Mouse (Mus musculus) common myeloid progenitor, adult 5-6 weeks (primary cell): Measurements from ENCODE around the gene Paqr5. TPM values are rescaled to one million over a fixed set of nuclear protein-coding genes. Genes with fewer than 3 reads are reported as not detected.

Experiments
- ATAC-seq: replicated peaks from 2 replicates; pipeline ENCODE4 v1.8.0; 2016; ENCODE audit warnings: low read depth, mild to moderate bottlenecking, moderate TSS enrichment, inconsistent platforms; ENCODE audit not compliant: poor library complexity, severe bottlenecking
- total RNA-seq: library from RNA; stranded (forward); fragments of 200-1000, 187-1606 nt; gene quantifications from 2 replicates; pipeline ENCODE4 v1.2.3, GENCODE M21; 2017

Paqr5 gene
- total RNA-seq = 0.68 and 2.4 TPM in 2 replicates

DNA sequence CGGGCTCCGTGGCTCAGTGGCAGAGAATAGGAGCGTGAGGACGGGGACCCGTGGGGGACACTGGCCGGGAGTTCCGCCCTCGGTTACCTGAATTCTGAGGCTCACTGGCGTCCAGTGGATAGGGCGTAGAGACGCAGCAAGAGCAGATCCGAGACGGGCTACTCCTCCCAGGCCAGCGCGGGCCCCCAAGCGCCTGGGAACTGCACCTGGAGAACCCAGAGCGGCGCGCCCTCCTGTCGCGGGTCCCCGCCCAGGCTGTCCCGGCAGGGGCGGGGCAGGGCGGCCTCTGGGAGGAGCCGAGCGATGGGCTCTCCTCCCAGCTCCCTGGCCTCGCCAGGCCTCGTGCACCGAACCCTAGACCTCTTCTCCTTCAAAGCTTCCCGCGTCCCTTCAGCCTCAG lies at the start of gene Paqr5:
Gene Paqr5, minus strand, starts transcription at position 257 of the 400 bp plus-strand sequence.
- ATAC-seq = peak; percentile 74

DNA sequence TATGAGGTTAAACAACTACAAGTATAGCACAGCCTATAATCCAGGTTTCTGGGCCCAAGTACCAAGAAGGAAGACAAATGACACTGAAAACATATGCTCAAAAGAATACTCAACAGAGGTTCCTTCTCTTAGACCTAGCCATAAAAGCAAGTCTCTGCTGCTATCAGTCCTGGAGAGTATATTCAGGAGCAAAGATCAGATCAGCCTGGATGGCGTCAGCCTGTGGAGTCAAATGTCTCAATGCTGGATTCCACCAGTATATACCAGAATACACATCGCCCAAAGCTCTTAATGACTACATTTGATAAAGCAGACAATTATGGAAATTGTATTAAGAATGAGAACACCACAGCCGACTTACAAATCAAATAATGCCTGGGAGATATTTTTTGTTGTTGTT lies 35.6 kb upstream of the Paqr5 start:
- ATAC-seq = no peak

DNA sequence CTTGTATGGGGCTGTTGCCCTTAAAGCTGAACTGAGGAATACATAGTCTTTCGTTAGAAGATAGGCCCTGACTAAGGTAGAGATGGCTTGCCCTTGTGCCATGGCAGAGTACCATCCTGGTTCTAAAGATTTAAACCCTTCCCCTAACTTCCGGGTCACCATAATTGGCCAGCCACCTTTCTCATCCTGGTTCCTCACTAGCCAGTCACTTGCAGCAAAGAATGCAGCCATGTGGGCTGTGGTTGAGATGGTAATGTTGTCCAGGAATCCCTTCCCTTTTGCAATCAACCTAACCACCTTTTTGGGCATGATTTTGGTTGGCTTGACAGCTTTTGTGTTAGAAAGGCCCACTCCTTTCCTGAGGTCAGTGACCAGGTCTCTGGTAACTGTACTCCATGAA lies 33.8 kb upstream of the Paqr5 start:
- no peak for ATAC-seq

DNA sequence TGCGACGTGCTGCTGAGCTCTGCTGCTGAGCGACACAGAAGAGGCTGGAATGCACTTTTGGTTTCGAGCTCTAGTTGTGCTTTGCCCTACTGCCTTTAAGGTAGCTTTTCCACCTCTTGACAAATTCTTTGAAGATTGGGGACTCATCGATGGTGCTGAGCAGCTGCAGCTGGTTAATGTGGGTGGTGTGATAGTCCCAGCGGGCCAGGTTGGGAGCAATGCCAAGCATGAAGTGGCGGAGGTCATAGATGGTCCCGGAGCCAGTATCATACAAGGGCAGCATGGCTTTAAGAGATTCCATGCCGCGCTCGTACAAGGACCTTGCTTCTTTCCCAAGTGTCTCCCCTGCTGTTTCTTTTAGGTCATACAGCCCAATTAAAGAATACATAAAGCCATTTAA lies 33.3 kb upstream of the Paqr5 start:
- no peak for ATAC-seq

DNA sequence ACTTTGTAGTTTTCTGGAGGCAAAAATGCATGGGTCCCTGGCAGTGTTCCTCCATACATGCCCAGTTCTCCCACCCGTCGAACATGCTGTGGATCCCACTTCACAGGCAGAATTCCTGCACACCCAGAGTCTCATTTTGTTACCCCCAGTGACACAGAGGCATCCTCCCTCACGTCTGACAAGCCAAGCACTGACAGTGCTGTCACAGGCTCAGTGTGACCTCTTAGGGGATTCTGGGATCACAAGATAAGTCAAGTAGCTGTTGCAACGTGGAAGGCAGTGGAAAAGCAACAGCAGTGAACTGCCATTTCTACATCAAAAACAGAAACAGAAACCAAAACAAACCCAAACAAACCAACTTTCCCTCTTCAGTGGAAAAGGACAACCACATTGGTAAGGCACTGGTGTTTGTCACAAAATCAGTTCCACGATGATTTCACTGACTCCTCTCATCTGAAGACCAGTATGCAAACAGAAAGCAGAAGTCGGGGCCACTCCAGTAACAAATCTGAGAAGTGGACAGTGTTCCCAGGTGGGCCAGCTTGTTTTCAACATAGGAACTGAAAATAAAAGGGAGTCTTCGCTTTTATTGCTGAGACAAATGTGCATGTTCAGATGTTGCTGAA lies 31.3 kb upstream of the Paqr5 start:
- peak; percentile 78 for ATAC-seq

DNA sequence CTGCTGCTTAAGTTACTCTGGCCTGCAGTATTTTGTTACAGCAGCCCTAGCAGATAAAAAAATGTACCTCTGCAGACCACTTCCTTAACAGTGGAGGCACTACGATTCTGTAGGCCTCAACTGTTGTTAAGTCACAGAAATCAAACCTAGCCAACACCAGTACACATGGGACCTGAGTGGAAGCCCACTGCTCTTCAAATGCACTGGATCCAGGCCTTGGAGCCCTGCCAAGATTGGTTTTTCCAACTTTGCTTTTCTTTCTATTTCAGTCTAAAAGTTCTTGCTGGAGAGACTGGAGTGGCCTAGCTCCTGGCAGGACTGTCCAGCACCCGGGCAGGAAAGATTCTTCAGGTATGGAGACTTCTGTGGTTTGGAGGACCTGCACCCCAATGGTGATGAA lies 29.6 kb upstream of the Paqr5 start:
- ATAC-seq = no peak

DNA sequence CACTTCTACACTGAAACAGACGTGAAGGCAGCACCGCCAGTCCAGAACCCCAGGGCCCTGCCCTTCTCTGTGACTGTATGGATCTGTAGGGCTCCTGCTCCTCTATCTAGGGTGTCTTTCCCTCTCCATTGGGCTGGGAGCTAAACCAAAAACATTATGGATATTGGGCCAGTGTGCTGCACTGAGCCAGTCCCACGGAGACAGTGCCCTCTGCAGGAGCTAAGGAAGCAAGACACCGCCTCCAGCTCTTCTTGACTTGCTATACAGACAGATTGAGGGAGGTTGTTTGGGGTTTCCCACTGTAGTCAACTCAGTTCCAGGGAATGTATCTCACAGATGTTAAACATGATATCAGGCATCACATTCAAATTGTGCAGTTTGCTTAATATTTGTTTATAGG lies 24.1 kb upstream of the Paqr5 start:
- peak; percentile 79 for ATAC-seq

DNA sequence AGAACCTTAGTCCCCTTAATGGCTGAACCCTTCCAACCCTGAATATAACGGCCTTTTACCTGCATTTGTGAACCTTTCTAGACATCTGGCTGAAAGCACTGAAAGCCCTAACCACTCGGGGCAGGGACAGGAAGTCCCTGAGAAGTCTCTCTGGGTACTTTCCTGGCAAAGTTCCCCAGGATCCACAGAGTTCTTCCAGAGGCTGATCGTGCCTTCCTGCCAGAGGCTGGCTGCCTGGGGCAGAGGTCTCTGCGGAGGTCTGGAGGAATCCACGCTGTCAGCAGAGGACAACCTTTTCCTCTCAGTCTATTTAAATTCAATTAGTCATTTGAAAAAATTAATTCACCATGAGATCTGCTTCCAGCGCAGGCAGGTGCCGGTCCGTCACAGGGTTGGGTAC lies 22.5 kb upstream of the Paqr5 start:
- no peak for ATAC-seq

DNA sequence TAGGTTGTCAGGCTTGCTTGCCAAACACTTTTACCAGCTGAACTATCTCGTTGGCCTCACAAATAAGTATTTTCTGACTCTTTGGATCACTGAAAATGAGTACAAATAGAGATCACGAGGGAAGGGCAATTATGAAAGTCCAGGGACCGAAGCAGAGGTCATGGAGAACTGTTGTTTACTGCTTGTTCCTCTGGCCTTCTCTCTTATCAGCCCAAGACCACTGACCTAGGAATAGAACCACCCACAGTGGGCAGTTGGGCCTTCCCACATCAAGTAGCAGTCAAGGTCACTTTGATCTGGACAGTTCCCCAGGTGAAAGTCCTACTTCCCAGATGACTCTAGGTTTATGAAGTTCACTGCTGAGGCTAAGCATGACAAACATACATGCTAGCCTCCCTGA lies 15.5 kb upstream of the Paqr5 start:
- ATAC-seq = no peak

DNA sequence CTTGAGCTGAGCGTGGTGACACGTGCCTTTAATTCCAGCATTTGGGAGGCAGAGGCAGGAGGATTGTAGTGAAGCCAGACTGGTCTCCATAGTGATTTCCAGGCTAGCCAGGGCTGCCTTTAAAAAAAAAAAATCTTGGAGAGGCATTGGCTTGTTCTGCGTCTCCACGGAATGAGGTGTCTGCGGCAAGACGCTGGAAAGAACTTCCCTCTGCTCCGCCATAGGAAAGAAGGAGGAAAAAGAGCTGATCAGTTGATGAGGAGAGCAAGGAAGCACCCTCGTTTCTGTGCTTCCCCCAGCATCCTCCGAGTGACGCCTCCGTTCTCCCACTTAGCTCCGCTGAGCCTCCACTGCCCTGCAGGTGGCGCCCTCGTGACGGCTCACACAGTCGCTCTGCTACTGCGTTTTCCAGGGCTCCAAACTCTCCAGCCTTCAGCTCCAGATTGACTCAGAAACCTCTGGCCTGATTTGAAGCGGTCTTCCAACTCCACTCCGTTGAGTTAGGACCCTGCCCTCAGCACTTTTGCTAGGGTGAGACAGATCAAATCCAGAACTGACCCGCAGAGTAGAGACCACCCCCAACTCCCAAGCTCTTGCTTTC lies 13.5 kb upstream of the Paqr5 start:
- ATAC-seq = peak; percentile 98

DNA sequence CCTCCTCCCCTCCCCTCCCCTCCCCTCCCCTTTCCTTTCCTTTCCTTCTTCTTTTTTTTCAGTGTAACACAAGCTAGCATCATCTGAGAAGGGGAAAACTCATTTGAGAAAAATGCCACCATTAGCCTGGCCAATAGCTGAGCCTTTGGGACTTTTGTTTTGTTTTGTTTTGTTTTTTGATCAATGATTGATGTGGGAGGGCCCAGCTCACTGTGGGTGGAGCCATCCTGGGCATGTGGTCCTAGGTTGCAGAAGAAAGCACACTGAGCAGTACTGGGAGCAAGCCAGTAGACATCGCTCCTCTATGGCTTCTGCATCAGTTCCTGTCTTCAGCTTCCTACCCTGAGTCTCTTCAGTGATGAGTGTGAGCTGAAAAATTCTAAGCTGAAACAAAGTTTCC lies 9.2 kb upstream of the Paqr5 start:
- ATAC-seq = no peak

DNA sequence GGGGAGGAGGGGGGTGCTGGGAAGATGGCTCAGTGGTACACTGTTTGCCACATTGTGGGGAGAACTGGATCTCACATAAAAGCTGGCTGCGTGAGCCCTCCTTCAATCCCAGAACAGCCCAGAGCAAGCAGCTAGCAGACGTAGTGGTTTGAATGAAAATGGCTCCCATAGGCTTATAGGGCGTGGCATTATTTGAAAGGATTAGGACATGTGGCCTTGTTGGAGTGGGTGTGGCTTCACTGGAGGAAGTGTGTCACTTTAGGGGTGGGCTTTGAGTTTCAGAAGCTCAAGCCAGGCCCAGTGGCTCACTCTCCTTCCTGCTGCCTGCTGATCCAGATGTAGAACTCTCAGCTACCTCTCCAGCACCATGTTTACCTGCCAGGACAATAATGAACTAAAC lies 5.5 kb upstream of the Paqr5 start:
- no peak for ATAC-seq

DNA sequence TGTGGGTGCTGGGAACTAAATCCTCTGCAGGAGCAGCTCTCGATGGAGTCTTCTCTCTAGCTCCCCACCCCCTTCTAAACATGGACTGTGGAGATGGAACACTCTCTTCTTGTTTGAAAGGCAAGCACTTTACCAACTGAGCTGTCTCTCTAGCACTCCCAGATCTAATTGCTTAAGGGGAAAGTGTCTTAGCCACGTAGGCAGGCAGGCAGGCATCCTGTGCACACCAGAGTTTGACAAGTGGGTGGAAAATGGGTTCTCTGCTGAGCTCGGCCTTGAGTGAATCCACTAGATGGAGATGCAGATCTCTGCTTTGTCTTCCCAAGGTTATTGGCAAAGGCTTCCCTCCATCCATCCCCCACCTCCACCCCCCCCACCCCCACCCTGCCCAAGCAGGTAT lies 1.4 kb upstream of the Paqr5 start:
- no peak for ATAC-seq

DNA sequence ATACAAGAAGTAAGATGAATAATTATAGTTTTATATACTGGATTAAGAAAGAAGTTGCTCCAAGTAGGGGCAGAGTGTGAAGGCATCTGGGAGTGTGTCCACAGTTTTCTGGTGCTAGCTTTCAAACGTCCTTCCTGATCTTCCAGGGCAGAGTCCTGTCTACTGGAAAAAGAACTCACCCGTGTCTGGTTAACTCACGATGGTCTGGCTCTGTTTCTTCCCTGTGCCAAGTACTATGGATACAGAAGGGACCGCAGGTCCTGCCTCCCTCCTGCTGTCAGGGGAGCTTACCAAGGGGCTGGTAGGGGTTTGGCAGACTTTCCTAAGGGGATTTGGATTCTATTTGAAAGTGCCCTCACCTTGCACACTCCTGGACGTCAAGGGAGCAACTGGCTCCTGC lies 1.6 kb downstream of the Paqr5 start:
- no peak for ATAC-seq

DNA sequence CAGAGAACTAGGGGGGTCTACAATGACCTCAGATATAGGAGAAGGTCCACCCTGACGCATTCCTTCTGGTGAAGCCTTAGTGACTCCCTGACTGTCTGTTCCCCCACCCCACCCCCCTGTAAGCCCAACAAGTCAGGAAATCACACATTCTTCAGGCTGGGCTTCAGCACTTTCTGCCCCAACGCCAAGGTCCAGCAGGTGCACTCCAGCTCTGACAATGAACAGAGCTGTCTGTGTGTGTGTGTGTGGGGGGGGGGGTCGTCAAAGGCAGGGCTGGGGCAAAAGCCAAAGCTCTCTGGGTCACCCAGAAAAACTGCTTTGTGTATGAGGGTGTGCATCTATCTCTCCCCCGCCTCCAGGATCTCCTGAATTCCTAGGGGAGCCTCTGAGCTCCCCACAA lies 2.8 kb downstream of the Paqr5 start:
- ATAC-seq = no peak

DNA sequence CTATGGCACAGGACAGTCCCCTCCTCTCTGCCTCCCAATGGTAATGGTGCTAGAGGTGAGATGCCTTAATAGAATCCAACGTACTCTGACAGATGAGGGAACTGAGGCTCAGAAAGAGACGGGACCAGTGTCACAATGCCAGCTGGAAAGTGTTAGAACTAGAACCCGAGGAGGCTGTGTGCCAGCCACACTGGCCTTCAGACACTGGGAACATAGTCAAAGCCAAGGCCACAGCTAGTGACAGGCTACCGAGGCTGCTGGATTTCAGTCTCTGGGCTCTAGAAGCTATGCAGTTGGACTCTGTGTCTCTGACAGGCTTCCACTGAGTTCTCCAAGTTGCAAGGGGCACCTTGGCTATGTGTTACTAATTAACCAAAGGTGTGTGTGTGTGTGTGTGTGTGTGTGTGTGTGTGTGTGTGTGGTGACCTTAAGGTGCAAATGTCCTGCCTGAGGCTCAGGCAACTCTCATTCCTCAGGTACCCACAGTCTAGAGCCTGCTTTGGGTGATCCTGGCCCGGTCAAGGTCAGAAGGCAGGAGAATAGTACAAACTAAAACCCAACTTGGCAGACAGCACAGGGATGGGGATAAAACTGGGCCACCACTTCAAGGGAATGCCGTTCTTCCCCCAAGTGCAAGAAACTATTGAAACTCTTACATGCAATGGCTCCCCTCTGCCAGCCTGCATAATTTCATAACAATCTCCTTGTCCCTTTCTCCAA lies 3.5 kb downstream of the Paqr5 start:
- no peak for ATAC-seq

DNA sequence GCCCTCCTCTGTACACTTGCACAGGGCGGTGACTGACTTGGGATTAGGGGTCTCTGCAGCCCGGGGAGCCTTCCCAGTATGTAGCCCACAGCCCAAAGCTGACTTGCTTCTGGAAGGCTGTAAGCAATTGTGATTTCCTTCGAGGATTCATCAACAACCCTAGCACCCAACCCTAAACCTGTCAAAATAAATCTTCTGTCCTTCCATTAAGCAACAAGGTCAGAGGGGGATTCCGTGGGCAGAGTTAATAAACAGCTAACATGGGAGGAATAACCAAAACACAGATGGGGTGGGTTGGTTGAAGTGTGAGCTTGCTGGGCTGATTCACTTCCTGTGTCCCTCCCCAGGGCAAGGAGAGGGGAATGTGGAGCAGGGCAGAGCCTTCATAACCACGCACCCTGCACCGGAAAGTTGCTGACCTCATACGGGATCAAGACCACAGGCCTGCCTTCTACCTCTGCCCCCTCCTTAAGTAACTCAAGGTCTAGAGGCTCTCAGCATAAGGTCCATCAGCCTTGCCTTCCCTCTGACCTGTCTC lies 5.0 kb downstream of the Paqr5 start:
- ATAC-seq = peak; percentile 33

DNA sequence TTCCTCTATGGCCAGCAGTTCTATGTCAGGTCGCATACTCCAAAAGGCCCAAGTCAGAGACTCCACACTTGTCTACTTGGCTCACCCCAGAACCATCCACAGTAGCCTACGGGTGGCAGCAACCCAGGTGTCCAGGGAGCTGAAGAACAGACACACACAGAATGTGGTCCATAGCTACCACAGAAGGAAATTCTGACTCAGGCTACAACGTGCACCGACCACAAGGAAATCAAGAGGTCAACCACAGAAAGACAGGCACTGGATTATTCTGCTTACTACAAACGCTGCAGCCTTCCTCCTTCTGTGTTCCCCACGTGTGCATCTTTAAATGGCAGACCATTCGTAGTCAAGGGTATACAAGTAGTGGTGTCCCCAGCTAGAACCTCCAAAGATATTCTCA lies 6.4 kb downstream of the Paqr5 start:
- peak; percentile 86 for ATAC-seq

DNA sequence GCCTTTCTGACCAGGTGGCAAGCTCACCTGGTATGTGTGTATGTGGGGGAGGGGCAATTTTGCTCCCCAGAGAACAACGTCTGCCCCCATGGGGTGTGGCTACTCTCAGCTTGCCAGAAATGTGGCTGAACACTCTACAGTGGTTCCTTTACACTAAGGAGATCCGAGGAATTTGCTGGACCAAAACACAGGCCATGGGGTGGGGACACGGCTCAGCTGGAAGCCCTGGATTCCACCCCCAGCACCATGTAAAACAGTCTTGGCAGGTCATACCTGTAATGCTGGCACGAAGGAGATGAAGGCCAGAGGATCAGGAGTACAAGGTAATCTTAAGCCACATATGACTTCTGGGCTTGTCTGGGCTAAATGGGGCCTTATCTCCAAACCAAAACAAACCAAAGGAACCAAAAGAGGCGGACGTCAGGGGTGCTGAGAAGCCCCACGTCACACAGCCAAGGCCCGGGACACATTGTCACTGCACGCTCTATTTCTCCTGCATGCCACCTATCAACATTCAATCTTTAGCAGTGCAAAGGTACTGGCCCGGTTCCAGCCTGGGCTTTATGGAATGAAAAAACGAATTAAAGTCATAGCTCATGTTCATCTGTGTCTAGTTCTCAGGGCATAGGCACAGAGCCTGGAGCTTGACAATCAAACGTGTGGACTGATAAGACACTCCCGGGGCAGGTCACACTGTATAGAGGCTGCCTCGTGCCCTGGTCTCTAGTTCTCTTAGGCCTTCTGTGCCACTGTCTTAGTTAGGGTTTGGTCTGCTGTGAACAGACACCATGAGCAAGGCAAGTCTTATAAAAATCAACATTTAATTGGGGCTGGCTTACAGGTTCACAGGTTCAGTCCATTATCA lies 8.2 kb downstream of the Paqr5 start:
- no peak; the same call in 1 of the 2 replicates for ATAC-seq

DNA sequence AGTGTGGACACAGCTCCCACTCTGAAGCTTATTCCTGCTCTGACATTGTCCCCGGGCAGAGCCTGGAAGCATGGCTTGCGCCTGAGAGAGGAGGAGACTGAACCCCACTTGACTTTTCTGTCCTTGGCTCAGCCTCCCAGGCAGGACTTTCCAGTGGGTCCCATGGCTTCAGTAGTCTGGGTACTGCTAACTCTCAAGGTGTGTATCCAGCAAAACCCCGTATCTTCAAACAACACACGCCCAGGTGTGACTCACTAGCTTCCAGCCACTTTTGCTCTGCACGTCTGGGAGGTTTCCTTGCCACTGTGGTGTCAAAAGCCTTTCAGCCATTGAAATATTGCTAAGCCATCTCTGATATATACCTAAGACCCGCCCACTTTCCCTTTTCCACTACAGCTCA lies 9.3 kb downstream of the Paqr5 start:
- ATAC-seq = no peak
